Mouse (Mus musculus) intestine, embryonic 16.5 days (tissue): ENCODE measurements at regions not wholly inside any gene's neighbourhood (a gene's known extent, or its start where the extent isn't known, plus 50 kb on each side); places are given as distances from the start of the nearest gene placed in this dataset.

Source experiments
- ATAC-seq: fragments of 200-750 bp; cut with Nextera tagmentation; 2 replicates; pipeline ENCODE4 v1.8.0; 2017; ENCODE audit warnings: moderate TSS enrichment, moderate library complexity
- H3K27ac ChIP-seq: fragments of 300-500 bp; sonication (generic); 2 replicates; pipeline ENCODE4 v1.5.1; 2014; ENCODE audit warnings: mild to moderate bottlenecking, low read length
- H3K27me3 ChIP-seq: fragments of 300-500 bp; sonication (generic); replicated peaks from 2 replicates; pipeline ENCODE4 v1.6.1; 2014; ENCODE audit warnings: low read length, control low read depth, mixed read lengths; ENCODE audit not compliant: control insufficient read depth, insufficient read depth
- H3K36me3 ChIP-seq: fragments of 300-500 bp; sonication (generic); 2 replicates; pipeline ENCODE4 v1.6.1; 2014; ENCODE audit warnings: low read length, control low read depth; ENCODE audit not compliant: control insufficient read depth, insufficient read depth
- H3K4me1 ChIP-seq: fragments of 300-500 bp; sonication (generic); 2 replicates; pipeline ENCODE4 v1.6.1; 2014; ENCODE audit warnings: low read length, control low read depth, mixed read lengths; ENCODE audit not compliant: control insufficient read depth, insufficient read depth
- H3K4me2 ChIP-seq: fragments of 300-500 bp; sonication (generic); 2 replicates; pipeline ENCODE4 v1.6.1; 2014; ENCODE audit warnings: low read depth, low read length, control low read depth
- H3K4me3 ChIP-seq: fragments of 300-500 bp; sonication (generic); 2 replicates; pipeline ENCODE4 v1.5.1; 2014; ENCODE audit warnings: mild to moderate bottlenecking, low read length
- H3K9ac ChIP-seq: fragments of 300-500 bp; sonication (generic); 2 replicates; pipeline ENCODE4 v1.6.1; 2014; ENCODE audit warnings: low read depth, low read length
- H3K9me3 ChIP-seq: fragments of 300-500 bp; sonication (generic); 2 replicates; pipeline ENCODE4 v1.6.1; 2016; ENCODE audit warnings: low read length, control low read depth; ENCODE audit not compliant: control insufficient read depth
- WGBS: fragments of 180-500 bp; shearing (Covaris S2); extraction: QIAGEN DNeasy Blood & Tissue Kit; methylation state at CpG from one replicate; pipeline ENCODE4 v1.1.7; 2014; 5-methylcytosine and 5-hydroxymethylcytosine counted together

GRCm38 (mm10) chr7:136059896-136060295, 343.7 kb upstream of the Mki67 start:
- peaks cover 13% of the 10 kb centered on the region for H3K4me1 ChIP-seq
- WGBS = 45% methylated on average over 11 of the region's 11 CpGs
- H3K4me3 ChIP-seq = no peak overlapping the region
- no peaks in the 10 kb centered on the region for H3K9me3 ChIP-seq
- no peaks in the 10 kb centered on the region for H3K36me3 ChIP-seq
- no peak overlapping the region for H3K4me2 ChIP-seq
- H3K27me3 ChIP-seq = no peaks in the 10 kb centered on the region
- ATAC-seq = no peak
- H3K27ac ChIP-seq = no peak overlapping the region
- no peak overlapping the region for H3K9ac ChIP-seq

GRCm38 (mm10) chr7:136060339-136061073, 344.3 kb upstream of the Mki67 start:
- 7% methylated on average over 29 of the region's 29 CpGs for WGBS
- H3K9ac ChIP-seq = peak overlapping the region; percentile 63

GRCm38 (mm10) chr7:136062658-136063057, 346.5 kb upstream of the Mki67 start:
- no peak overlapping the region for H3K27ac ChIP-seq
- ATAC-seq = no peak
- WGBS = 54% methylated on average over 5 of the region's 5 CpGs
- H3K27me3 ChIP-seq = no peaks in the 10 kb centered on the region
- H3K9ac ChIP-seq = no peak overlapping the region
- no peak overlapping the region for H3K4me3 ChIP-seq
- no peak overlapping the region for H3K4me2 ChIP-seq
- peaks cover 13% of the 10 kb centered on the region for H3K4me1 ChIP-seq
- no peaks in the 10 kb centered on the region for H3K9me3 ChIP-seq
- H3K36me3 ChIP-seq = no peaks in the 10 kb centered on the region

More at GRCm38 (mm10) chr7:136060339-136061073, 344.3 kb upstream of the Mki67 start:
- Histone ChIP-seq H3K27me3 (no peaks in the 10 kb centered on the region), H3K9me3 (no peaks in the 10 kb centered on the region), H3K27ac (no peak overlapping the region), H3K4me3 (peak overlapping the region; percentile 32), H3K36me3 (no peaks in the 10 kb centered on the region), H3K4me2 (peak overlapping the region; percentile 52), H3K4me1 (peaks cover 13% of the 10 kb centered on the region)
- peak; percentile 46; the same call in 1 of the 2 replicates for ATAC-seq

- Histone ChIP-seq H3K4me3 (no peak overlapping the region), H3K27ac (no peak overlapping the region), H3K36me3 (no peaks in the 10 kb centered on the region), H3K4me2 (no peak overlapping the region), H3K9ac (no peak overlapping the region), H3K27me3 (no peaks in the 10 kb centered on the region), H3K4me1 (peaks cover 6% of the 10 kb centered on the region), H3K9me3 (no peaks in the 10 kb centered on the region)
- 71% methylated on average over 12 of the region's 12 CpGs for WGBS
- no peak for ATAC-seq
Observed at GRCm38 (mm10) chr7:136065038-136065678, 349.0 kb upstream of the Mki67 start.

- H3K4me3 ChIP-seq = no peak overlapping the region
- no peak overlapping the region for H3K27ac ChIP-seq
- H3K36me3 ChIP-seq = no peaks in the 10 kb centered on the region
- peaks cover 5% of the 10 kb centered on the region for H3K4me1 ChIP-seq
- ATAC-seq = no peak
- no peaks in the 10 kb centered on the region for H3K27me3 ChIP-seq
- 61% methylated on average over 10 of the region's 10 CpGs for WGBS
- H3K9me3 ChIP-seq = no peaks in the 10 kb centered on the region
- no peak overlapping the region for H3K9ac ChIP-seq
- no peak overlapping the region for H3K4me2 ChIP-seq
Observed at GRCm38 (mm10) chr7:136065679-136066055, 349.5 kb upstream of the Mki67 start.

GRCm38 (mm10) chr7:136070881-136071280, 354.7 kb upstream of the Mki67 start:
- Histone ChIP-seq H3K36me3 (no peaks in the 10 kb centered on the region), H3K27me3 (no peaks in the 10 kb centered on the region), H3K9ac (no peak overlapping the region), H3K4me1 (no peaks in the 10 kb centered on the region), H3K9me3 (no peaks in the 10 kb centered on the region), H3K4me3 (no peak overlapping the region), H3K4me2 (no peak overlapping the region), H3K27ac (no peak overlapping the region)
- no peak for ATAC-seq
- WGBS = 53% methylated on average over 5 of the region's 5 CpGs

GRCm38 (mm10) chr7:136071331-136071730, 355.2 kb upstream of the Mki67 start:
- Histone ChIP-seq H3K27me3 (no peaks in the 10 kb centered on the region), H3K27ac (no peak overlapping the region), H3K4me2 (no peak overlapping the region), H3K4me1 (no peaks in the 10 kb centered on the region), H3K4me3 (no peak overlapping the region), H3K9me3 (no peaks in the 10 kb centered on the region), H3K36me3 (no peaks in the 10 kb centered on the region), H3K9ac (no peak overlapping the region)
- WGBS = 81% methylated on average over 4 of the region's 4 CpGs
- no peak for ATAC-seq

GRCm38 (mm10) chr7:136073265-136073799, 357.2 kb upstream of the Mki67 start:
- Histone ChIP-seq H3K4me3 (no peak overlapping the region), H3K27ac (no peak overlapping the region), H3K4me2 (no peak overlapping the region), H3K4me1 (no peaks in the 10 kb centered on the region), H3K9me3 (no peaks in the 10 kb centered on the region), H3K27me3 (no peaks in the 10 kb centered on the region), H3K9ac (no peak overlapping the region), H3K36me3 (no peaks in the 10 kb centered on the region)
- no peak for ATAC-seq
- 72% methylated on average over 6 of the region's 6 CpGs for WGBS

GRCm38 (mm10) chr7:136074043-136074442, 357.9 kb upstream of the Mki67 start:
- no peaks in the 10 kb centered on the region for H3K9me3 ChIP-seq
- H3K27me3 ChIP-seq = no peaks in the 10 kb centered on the region
- H3K4me3 ChIP-seq = no peak overlapping the region
- no peak overlapping the region for H3K27ac ChIP-seq
- 76% methylated on average over 2 of the region's 2 CpGs for WGBS
- H3K36me3 ChIP-seq = no peaks in the 10 kb centered on the region
- H3K9ac ChIP-seq = no peak overlapping the region
- no peaks in the 10 kb centered on the region for H3K4me1 ChIP-seq
- ATAC-seq = no peak
- no peak overlapping the region for H3K4me2 ChIP-seq
